Mouse (Mus musculus) forebrain, embryonic 15.5 days (tissue): ENCODE measurements around the gene Arhgap22. TPM values are rescaled to one million over a fixed set of nuclear protein-coding genes. Genes with fewer than 3 reads are reported as not detected.
A peak's percentile ranks its signal among the peaks of the same experiment; 100 is the strongest.

Experiments used
- ATAC-seq: fragments of 200-750 bp; cut with Nextera tagmentation; replicated peaks from 2 replicates; pipeline ENCODE4 v1.8.0; 2017; ENCODE audit warnings: mild to moderate bottlenecking, moderate TSS enrichment, moderate library complexity
- H3K27ac ChIP-seq: fragments of 300-500 bp; sonication (generic); replicated peaks from 2 replicates; pipeline ENCODE4 v1.5.1; 2015; ENCODE audit warnings: mild to moderate bottlenecking, inconsistent platforms
- H3K27me3 ChIP-seq: fragments of 300-500 bp; sonication (generic); 2 replicates; pipeline ENCODE4 v1.6.1; 2015; ENCODE audit warnings: inconsistent platforms
- H3K36me3 ChIP-seq: fragments of 300-500 bp; sonication (generic); 2 replicates; pipeline ENCODE4 v1.6.1; 2015; ENCODE audit warnings: mild to moderate bottlenecking, inconsistent platforms
- H3K4me1 ChIP-seq: fragments of 300-500 bp; sonication (generic); 2 replicates; pipeline ENCODE4 v1.6.1; 2015; ENCODE audit warnings: inconsistent platforms
- H3K4me2 ChIP-seq: fragments of 300-500 bp; sonication (generic); replicated peaks from 2 replicates; pipeline ENCODE4 v1.6.1; 2015; ENCODE audit warnings: mild to moderate bottlenecking, inconsistent platforms
- H3K4me3 ChIP-seq: fragments of 300-500 bp; sonication (generic); 2 replicates; pipeline ENCODE4 v1.5.1; 2015; ENCODE audit warnings: mild to moderate bottlenecking, inconsistent platforms
- H3K9ac ChIP-seq: fragments of 300-500 bp; sonication (generic); replicated peaks from 2 replicates; pipeline ENCODE4 v1.6.1; 2015; ENCODE audit warnings: mild to moderate bottlenecking, inconsistent platforms
- H3K9me3 ChIP-seq: fragments of 300-500 bp; sonication (generic); 2 replicates; pipeline ENCODE4 v1.6.1; 2016; ENCODE audit warnings: inconsistent platforms
- whole genome bisulfite sequencing: fragments of 180-500 bp; shearing (Covaris S2); methylation state at CpG from one replicate; pipeline ENCODE4 v1.1.7; 2015; ENCODE audit warnings: mixed read lengths; 5-methylcytosine and 5-hydroxymethylcytosine counted together
- polyA plus RNA-seq: library from polyadenylated mRNA; unstranded; fragments of >200 nt; fragmentation: Nextera tagmentation; extraction: Ambion mirVana; gene quantifications from 2 replicates; pipeline ENCODE4 v1.2.1, GENCODE M21; 2015

Arhgap22 gene
- polyA plus RNA-seq, 1 experiment from 2014 or later = 1.4 TPM

- Histone ChIP-seq H3K36me3 (no peaks in the 10 kb centered on the region), H3K4me1 (no peaks in the 10 kb centered on the region), H3K9ac (no peak overlapping the region), H3K4me3 (no peak overlapping the region), H3K4me2 (no peak overlapping the region), H3K27ac (no peak overlapping the region), H3K9me3 (no peaks in the 10 kb centered on the region), H3K27me3 (no peaks in the 10 kb centered on the region)
- no peak for ATAC-seq
- WGBS = 89% methylated on average over 14 of the region's 14 CpGs
These were observed 129.4 kb downstream of the Arhgap22 start for GRCm38 (mm10) chr14:33343131-33343725.

GRCm38 (mm10) chr14:33346546-33346945 is 132.7 kb downstream of the Arhgap22 start:
- Histone ChIP-seq H3K9ac (no peak overlapping the region), H3K27ac (no peak overlapping the region), H3K27me3 (peaks cover 20% of the 10 kb centered on the region), H3K36me3 (no peaks in the 10 kb centered on the region), H3K4me1 (peaks cover 7% of the 10 kb centered on the region), H3K4me3 (no peak overlapping the region), H3K4me2 (no peak overlapping the region), H3K9me3 (no peaks in the 10 kb centered on the region)
- 69% methylated on average over 6 of the region's 6 CpGs for WGBS
- ATAC-seq = no peak

- 61% methylated on average over 4 of the region's 4 CpGs for WGBS
- Histone ChIP-seq H3K9me3 (no peaks in the 10 kb centered on the region), H3K9ac (no peak overlapping the region)
These were observed 133.9 kb downstream of the Arhgap22 start for GRCm38 (mm10) chr14:33347738-33348137.

GRCm38 (mm10) chr14:33348146-33348545 is 134.3 kb downstream of the Arhgap22 start:
- WGBS = 82% methylated on average over 1 of the region's 1 CpGs
- Histone ChIP-seq H3K4me3 (no peak overlapping the region), H3K27ac (no peak overlapping the region), H3K9ac (no peak overlapping the region), H3K9me3 (no peaks in the 10 kb centered on the region), H3K4me1 (peaks cover 7% of the 10 kb centered on the region), H3K36me3 (no peaks in the 10 kb centered on the region), H3K27me3 (peaks cover 27% of the 10 kb centered on the region), H3K4me2 (no peak overlapping the region)
- ATAC-seq = no peak

More at GRCm38 (mm10) chr14:33347738-33348137, 133.9 kb downstream of the Arhgap22 start:
- ATAC-seq = no peak
- Histone ChIP-seq H3K27me3 (peaks cover 27% of the 10 kb centered on the region), H3K4me3 (no peak overlapping the region), H3K4me2 (no peak overlapping the region), H3K4me1 (peaks cover 7% of the 10 kb centered on the region), H3K36me3 (no peaks in the 10 kb centered on the region), H3K27ac (no peak overlapping the region)

- Histone ChIP-seq H3K27me3 (peaks cover 27% of the 10 kb centered on the region), H3K9me3 (no peaks in the 10 kb centered on the region), H3K9ac (peak overlapping the region; percentile 41), H3K27ac (no peak overlapping the region), H3K36me3 (no peaks in the 10 kb centered on the region), H3K4me3 (peak overlapping the region; percentile 42), H3K4me1 (peaks cover 7% of the 10 kb centered on the region), H3K4me2 (peak overlapping the region; percentile 68)
- under 1% methylated on average over 41 of the region's 42 CpGs for WGBS
- ATAC-seq = 0 out of 2 replicates have a peak, but pooled peaks have one; percentile 7
These were observed 137.2 kb downstream of the Arhgap22 start for GRCm38 (mm10) chr14:33351019-33351418.

GRCm38 (mm10) chr14:33351984-33352722 is 138.3 kb downstream of the Arhgap22 start:
- WGBS = 66% methylated on average over 6 of the region's 6 CpGs
- no peak for ATAC-seq
- Histone ChIP-seq H3K4me3 (no peak overlapping the region), H3K9ac (no peak overlapping the region), H3K27me3 (peaks cover 27% of the 10 kb centered on the region), H3K9me3 (no peaks in the 10 kb centered on the region), H3K27ac (no peak overlapping the region), H3K4me2 (no peak overlapping the region), H3K36me3 (no peaks in the 10 kb centered on the region), H3K4me1 (peaks cover 7% of the 10 kb centered on the region)

GRCm38 (mm10) chr14:33352890-33353289 is 139.1 kb downstream of the Arhgap22 start:
- Histone ChIP-seq H3K9ac (no peak overlapping the region), H3K4me1 (peaks cover 13% of the 10 kb centered on the region), H3K9me3 (no peaks in the 10 kb centered on the region), H3K4me2 (no peak overlapping the region), H3K4me3 (no peak overlapping the region), H3K36me3 (no peaks in the 10 kb centered on the region), H3K27me3 (peaks cover 27% of the 10 kb centered on the region), H3K27ac (no peak overlapping the region)
- WGBS = 85% methylated on average over 6 of the region's 6 CpGs
- ATAC-seq = no peak

- 87% methylated on average over 5 of the region's 5 CpGs for WGBS
- Histone ChIP-seq H3K36me3 (no peaks in the 10 kb centered on the region), H3K27ac (no peak overlapping the region), H3K4me2 (no peak overlapping the region), H3K4me3 (no peak overlapping the region), H3K9ac (no peak overlapping the region), H3K27me3 (peaks cover 18% of the 10 kb centered on the region), H3K9me3 (no peaks in the 10 kb centered on the region), H3K4me1 (peaks cover 13% of the 10 kb centered on the region)
- ATAC-seq = no peak
These were observed 141.4 kb downstream of the Arhgap22 start for GRCm38 (mm10) chr14:33355276-33355675.

GRCm38 (mm10) chr14:33357600-33358368 is 144.0 kb downstream of the Arhgap22 start:
- H3K27ac ChIP-seq = no peak overlapping the region
- no peaks in the 10 kb centered on the region for H3K9me3 ChIP-seq
- no peak overlapping the region for H3K4me3 ChIP-seq
- H3K27me3 ChIP-seq = no peaks in the 10 kb centered on the region
- H3K9ac ChIP-seq = no peak overlapping the region
- 0 out of 2 replicates have a peak, but pooled peaks have one; percentile 18 for ATAC-seq
- no peaks in the 10 kb centered on the region for H3K36me3 ChIP-seq
- H3K4me1 ChIP-seq = peaks cover 6% of the 10 kb centered on the region; the same call in 1 of the 2 replicates
- WGBS = 48% methylated on average over 12 of the region's 12 CpGs
- no peak overlapping the region for H3K4me2 ChIP-seq

GRCm38 (mm10) chr14:33358891-33359290 is 145.1 kb downstream of the Arhgap22 start:
- Histone ChIP-seq H3K36me3 (no peaks in the 10 kb centered on the region), H3K27ac (no peak overlapping the region), H3K4me3 (no peak overlapping the region), H3K9ac (no peak overlapping the region), H3K4me1 (peaks cover 6% of the 10 kb centered on the region; the same call in 1 of the 2 replicates), H3K4me2 (no peak overlapping the region), H3K9me3 (no peaks in the 10 kb centered on the region), H3K27me3 (no peaks in the 10 kb centered on the region)
- 89% methylated on average over 8 of the region's 8 CpGs for whole genome bisulfite sequencing
- ATAC-seq = no peak

- 80% methylated on average over 3 of the region's 4 CpGs for WGBS
- no peak overlapping the region for H3K4me2 ChIP-seq
- no peaks in the 10 kb centered on the region for H3K36me3 ChIP-seq
- H3K27ac ChIP-seq = no peak overlapping the region
- H3K4me3 ChIP-seq = no peak overlapping the region
- no peak overlapping the region for H3K9ac ChIP-seq
- ATAC-seq = no peak
- H3K4me1 ChIP-seq = peaks cover 6% of the 10 kb centered on the region; the same call in 1 of the 2 replicates
- no peaks in the 10 kb centered on the region for H3K27me3 ChIP-seq
- H3K9me3 ChIP-seq = no peaks in the 10 kb centered on the region
These were observed 147.7 kb downstream of the Arhgap22 start for GRCm38 (mm10) chr14:33361546-33361945.

GRCm38 (mm10) chr14:33362122-33362521 is 148.3 kb downstream of the Arhgap22 start:
- no peak overlapping the region for H3K9ac ChIP-seq
- no peaks in the 10 kb centered on the region for H3K9me3 ChIP-seq
- no peaks in the 10 kb centered on the region for H3K36me3 ChIP-seq
- H3K4me1 ChIP-seq = peaks cover 8% of the 10 kb centered on the region; the same call in 1 of the 2 replicates
- 75% methylated on average over 14 of the region's 14 CpGs for WGBS
- no peak overlapping the region for H3K4me3 ChIP-seq
- H3K27ac ChIP-seq = no peak overlapping the region
- no peak for ATAC-seq
- H3K27me3 ChIP-seq = no peaks in the 10 kb centered on the region
- no peak overlapping the region for H3K4me2 ChIP-seq
